Mouse (Mus musculus) cerebellum, adult 8-10 months (tissue): Measurements from ENCODE around the gene Madd.

Experiments
- DNase-seq: peaks from one replicate; pipeline ENCODE4 v3.0.0; 2022

Madd gene

GRCm38 (mm10) chr2:91169587-91170322, 13.9 kb downstream of the Madd start:
- DNase-seq, result no peak

- no peak for DNase-seq
Measured at GRCm38 (mm10) chr2:91167629-91168028, 16.0 kb downstream of the Madd start.

GRCm38 (mm10) chr2:91164991-91165390, 18.6 kb downstream of the Madd start:
- DNase-seq, result no peak

GRCm38 (mm10) chr2:91163532-91163931, 20.1 kb downstream of the Madd start:
- no peak for DNase-seq

- no peak for DNase-seq
Measured at GRCm38 (mm10) chr2:91162952-91163351, 20.7 kb downstream of the Madd start.

GRCm38 (mm10) chr2:91160591-91160990, 23.0 kb downstream of the Madd start:
- no peak for DNase-seq

GRCm38 (mm10) chr2:91157002-91157752, 26.5 kb downstream of the Madd start:
- DNase-seq, result no peak

GRCm38 (mm10) chr2:91154091-91154490, 29.5 kb downstream of the Madd start:
- DNase-seq, result no peak

GRCm38 (mm10) chr2:91152885-91153377, 30.7 kb downstream of the Madd start:
- DNase-seq, result no peak

GRCm38 (mm10) chr2:91151331-91151730, 32.3 kb downstream of the Madd start:
- no peak for DNase-seq

GRCm38 (mm10) chr2:91148101-91148500, 35.5 kb downstream of the Madd start:
- no peak for DNase-seq

- no peak for DNase-seq
Measured at GRCm38 (mm10) chr2:91143401-91143800, 40.2 kb downstream of the Madd start.

GRCm38 (mm10) chr2:91142920-91143319, 40.7 kb downstream of the Madd start:
- DNase-seq, result no peak

- no peak for DNase-seq
Measured at GRCm38 (mm10) chr2:91139764-91140163, 43.9 kb downstream of the Madd start.

- DNase-seq, result no peak
Measured at GRCm38 (mm10) chr2:91139311-91139710, 44.3 kb downstream of the Madd start.

- DNase-seq, result peak; percentile 31
Measured at GRCm38 (mm10) chr2:91137481-91137880, 46.2 kb downstream of the Madd start.

GRCm38 (mm10) chr2:91136513-91137412, 46.9 kb downstream of the Madd start:
- DNase-seq, result peak; percentile 48

GRCm38 (mm10) chr2:91132035-91132434, 51.6 kb downstream of the Madd start:
- no peak for DNase-seq

- no peak for DNase-seq
Measured at GRCm38 (mm10) chr2:91131251-91131650, 52.4 kb downstream of the Madd start.

- no peak for DNase-seq
Measured at GRCm38 (mm10) chr2:91130126-91130525, 53.5 kb downstream of the Madd start.

- no peak for DNase-seq
Measured at GRCm38 (mm10) chr2:91128761-91129160, 54.9 kb downstream of the Madd start.

- peak; percentile 33 for DNase-seq
Measured at GRCm38 (mm10) chr2:91125101-91125500, 58.5 kb downstream of the Madd start.

GRCm38 (mm10) chr2:91123521-91123920, 60.1 kb downstream of the Madd start:
- no peak for DNase-seq
